Mouse (Mus musculus): ENCODE results near the gene Gnaq.

Gnaq gene

GRCm38 (mm10) chr19:16319986-16320385, 187.4 kb downstream of the Gnaq start:
- no peak for DNase-seq (ENCODE audit: low spot score)

- DNase-seq (ENCODE audit: low spot score): no peak
Observed at GRCm38 (mm10) chr19:16322986-16323385, 190.4 kb downstream of the Gnaq start.

- DNase-seq (ENCODE audit: low spot score): no peak
Observed at GRCm38 (mm10) chr19:16324239-16324638, 191.6 kb downstream of the Gnaq start.

GRCm38 (mm10) chr19:16325911-16326310, 193.3 kb downstream of the Gnaq start:
- DNase-seq (ENCODE audit: low spot score): no peak

GRCm38 (mm10) chr19:16327401-16328073, 194.9 kb downstream of the Gnaq start:
- no peak for DNase-seq (ENCODE audit: low spot score)

- DNase-seq (ENCODE audit: low spot score): peak; percentile 55
Observed at GRCm38 (mm10) chr19:16328074-16328850, 195.6 kb downstream of the Gnaq start.

- no peak for DNase-seq (ENCODE audit: low spot score)
Observed at GRCm38 (mm10) chr19:16329056-16329455, 196.4 kb downstream of the Gnaq start.

GRCm38 (mm10) chr19:16329648-16330047, 197.0 kb downstream of the Gnaq start:
- no peak for DNase-seq (ENCODE audit: low spot score)

- DNase-seq (ENCODE audit: low spot score): no peak
Observed at GRCm38 (mm10) chr19:16330161-16330560, 197.5 kb downstream of the Gnaq start.

- no peak for DNase-seq (ENCODE audit: low spot score)
Observed at GRCm38 (mm10) chr19:16331047-16331446, 198.4 kb downstream of the Gnaq start.

GRCm38 (mm10) chr19:16337866-16338530, 205.4 kb downstream of the Gnaq start:
- no peak for DNase-seq (ENCODE audit: low spot score)

GRCm38 (mm10) chr19:16339954-16340586, 207.4 kb downstream of the Gnaq start:
- DNase-seq (ENCODE audit: low spot score): no peak

GRCm38 (mm10) chr19:16342702-16343101, 210.1 kb downstream of the Gnaq start:
- DNase-seq (ENCODE audit: low spot score): no peak

- no peak for DNase-seq (ENCODE audit: low spot score)
Observed at GRCm38 (mm10) chr19:16345516-16345915, 212.9 kb downstream of the Gnaq start.

- DNase-seq (ENCODE audit: low spot score): no peak
Observed at GRCm38 (mm10) chr19:16347037-16347436, 214.4 kb downstream of the Gnaq start.

- DNase-seq (ENCODE audit: low spot score): no peak
Observed at GRCm38 (mm10) chr19:16353701-16354136, 221.1 kb downstream of the Gnaq start.

- no peak for DNase-seq (ENCODE audit: low spot score)
Observed at GRCm38 (mm10) chr19:16358148-16358547, 225.5 kb downstream of the Gnaq start.

- DNase-seq (ENCODE audit: low spot score): peak; percentile 36
Observed at GRCm38 (mm10) chr19:16358905-16359304, 226.3 kb downstream of the Gnaq start.

GRCm38 (mm10) chr19:16366465-16367063, 233.9 kb downstream of the Gnaq start:
- DNase-seq (ENCODE audit: low spot score): no peak

- no peak for DNase-seq (ENCODE audit: low spot score)
Observed at GRCm38 (mm10) chr19:16367218-16367617, 234.6 kb downstream of the Gnaq start.

GRCm38 (mm10) chr19:16371680-16372079, 239.0 kb downstream of the Gnaq start:
- DNase-seq (ENCODE audit: low spot score): no peak
